Mouse (Mus musculus) myocyte (in vitro differentiated cells): ENCODE data around the gene Lrrc29.

Experiments
- E2F4 ChIP-seq: IDR thresholded peaks from one replicate; pipeline ENCODE4 v1.6.1; 2011; ENCODE audit warnings: mild to moderate bottlenecking, control low read depth, moderate library complexity; ENCODE audit not compliant: insufficient read depth
- MAX ChIP-seq: IDR thresholded peaks from one replicate; pipeline ENCODE4 v1.6.1; 2011; ENCODE audit warnings: low read depth, mild to moderate bottlenecking, control low read depth
- MYOD1 ChIP-seq, 3 experiments: IDR thresholded peaks; one replicate each; pipeline ENCODE4 v1.6.1; 2011; ENCODE audit warnings: control low read depth in 2 of 3, low read depth in 2 of 3, mild to moderate bottlenecking in 2 of 3, moderate library complexity in 1 of 3; ENCODE audit not compliant: insufficient read length in 2 of 3, control insufficient read depth in 1 of 3
- POLR2A ChIP-seq: IDR thresholded peaks from one replicate; pipeline ENCODE4 v1.6.1; 2011; ENCODE audit warnings: low read depth, mild to moderate bottlenecking, control low read depth, moderate library complexity; ENCODE audit not compliant: insufficient read length
- POLR2AphosphoS2 ChIP-seq: IDR thresholded peaks from one replicate; pipeline ENCODE4 v1.6.1; 2011; ENCODE audit warnings: low read depth, control low read depth; ENCODE audit not compliant: insufficient read length
- REST ChIP-seq: IDR thresholded peaks from one replicate; pipeline ENCODE4 v1.6.1; 2011; ENCODE audit warnings: mild to moderate bottlenecking, control low read depth, moderate library complexity; ENCODE audit not compliant: insufficient read depth, insufficient read length
- TCF12 ChIP-seq: IDR thresholded peaks from one replicate; pipeline ENCODE4 v1.6.1; 2011; ENCODE audit warnings: mild to moderate bottlenecking, control low read depth; ENCODE audit not compliant: poor library complexity, insufficient read depth, severe bottlenecking
- USF1 ChIP-seq: IDR thresholded peaks from one replicate; pipeline ENCODE4 v1.6.1; 2011; ENCODE audit warnings: low read depth, mild to moderate bottlenecking, control low read depth, moderate library complexity

DNA sequence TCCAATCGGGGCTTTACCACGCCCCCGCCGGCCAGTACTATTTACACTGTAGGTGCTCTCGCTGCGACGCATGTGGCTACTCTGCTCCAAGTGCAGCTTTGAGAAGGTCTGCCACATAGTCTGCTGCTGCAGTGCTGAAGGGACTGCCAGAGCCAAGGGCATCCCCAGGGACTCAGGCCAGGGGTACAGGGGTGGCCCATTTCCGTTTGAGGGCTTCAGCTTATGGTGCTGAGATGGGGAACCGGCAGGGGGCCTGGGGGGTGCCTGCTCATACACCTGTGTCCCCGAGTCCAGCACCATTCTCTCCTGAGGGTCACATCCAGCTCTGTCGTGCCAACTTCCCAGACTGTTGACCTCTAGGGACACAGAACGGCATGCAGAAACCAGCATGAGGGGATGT, 40.6 kb downstream of the Lrrc29 start:
- no peak for TF ChIP-seq POLR2A
- TF ChIP-seq USF1 = no peak
- TF ChIP-seq MYOD1 (IDR thresholded peaks at IDR 0.05; ENCODE audit: control insufficient read depth in 1 of 3, insufficient read length in 2 of 3, low read depth in 2 of 3) = no peak
- no peak for TF ChIP-seq REST
- no peak for TF ChIP-seq E2F4
- no peak for TF ChIP-seq MAX
- TF ChIP-seq POLR2AphosphoS2 = no peak
- no peak for TF ChIP-seq TCF12
